Mouse (Mus musculus) heart, adult 8-10 months (tissue): ENCODE measurements at regions not wholly inside any gene's neighbourhood (a gene's known extent, or its start where the extent isn't known, plus 50 kb on each side); places are given as distances from the start of the nearest gene placed in this dataset.

ENCODE experiments used
- DNase-seq: peaks from one replicate; pipeline ENCODE4 v3.0.0; 2022; ENCODE audit warnings: low spot score

DNA sequence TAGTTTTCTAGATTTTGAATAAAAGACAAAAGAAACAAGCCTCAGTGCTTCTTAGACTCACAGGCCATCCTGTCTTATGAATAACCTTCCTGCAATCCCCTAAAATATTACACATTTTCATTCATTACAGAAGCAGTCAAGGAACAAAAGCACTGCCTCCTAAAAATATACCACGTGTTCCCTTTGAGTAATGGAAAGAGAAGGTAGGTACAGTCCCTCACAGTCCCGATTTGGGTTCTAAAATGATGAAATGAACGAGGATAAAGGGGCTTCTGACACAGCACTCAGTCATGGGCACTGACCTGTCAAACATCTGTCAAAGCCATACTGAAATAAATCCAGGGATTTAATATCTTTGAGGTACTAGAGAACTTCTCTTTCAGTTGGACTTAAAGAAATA is 159.9 kb downstream of the AW209491 start:
- no peak for DNase-seq

DNA sequence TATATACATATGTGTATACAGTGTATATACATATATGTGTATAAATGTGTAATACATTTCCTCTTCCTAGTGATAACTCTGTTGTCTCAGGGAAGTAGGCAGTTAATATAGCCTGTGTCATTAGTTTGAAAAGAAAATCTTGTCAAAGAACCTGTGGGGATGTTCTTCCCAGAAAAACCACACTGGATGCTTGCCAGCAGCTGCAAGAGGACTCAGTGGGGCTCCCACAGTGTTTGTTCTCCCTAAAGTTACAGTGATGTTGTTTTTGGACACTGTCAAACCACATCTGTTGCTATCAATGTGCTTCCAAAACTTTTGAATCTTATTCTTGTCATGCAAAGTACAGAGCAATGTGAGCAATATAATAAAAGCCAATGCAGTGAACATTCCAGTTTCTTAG is 170.3 kb downstream of the AW209491 start:
- peak; percentile 42 for DNase-seq

DNA sequence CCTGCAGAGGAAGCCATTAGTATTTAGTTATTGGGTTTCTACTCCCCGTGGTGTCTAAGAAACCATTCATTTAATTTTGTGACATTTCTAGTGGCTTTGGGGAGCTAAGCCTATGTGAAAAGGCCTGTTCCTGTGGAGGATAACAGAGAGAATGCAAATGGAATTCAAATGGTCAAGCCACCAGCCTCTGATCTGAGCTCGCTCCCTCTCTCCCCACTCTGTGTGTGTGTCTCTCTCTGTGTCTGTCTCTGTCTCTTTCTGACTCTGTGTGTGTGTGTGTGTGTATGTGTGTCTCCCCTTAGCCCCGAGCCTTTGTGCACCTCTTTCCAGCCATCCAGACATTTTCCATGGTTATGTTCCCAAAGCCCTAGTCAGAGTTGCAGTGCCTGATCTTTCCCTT is 171.1 kb downstream of the AW209491 start:
- no peak for DNase-seq

DNA sequence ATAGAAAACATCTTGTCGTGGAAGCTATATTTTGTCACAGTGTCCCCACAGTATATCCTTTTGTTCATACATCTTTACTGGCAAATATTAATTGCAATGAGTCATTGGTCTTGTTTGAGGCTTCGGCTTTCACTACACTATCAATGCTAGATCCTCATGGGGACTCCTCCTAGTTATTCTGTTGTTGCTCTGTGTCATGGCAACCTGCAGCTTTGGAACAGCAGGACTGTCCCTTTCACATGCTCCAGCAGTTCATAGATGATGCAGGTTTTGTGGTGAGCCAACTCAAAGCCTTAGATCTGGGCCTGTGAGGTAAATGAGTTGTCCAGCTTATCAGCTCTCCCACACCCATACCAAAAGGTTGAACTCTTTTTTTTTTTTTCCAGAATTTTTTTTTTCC is 172.4 kb downstream of the AW209491 start:
- peak; percentile 16 for DNase-seq

DNA sequence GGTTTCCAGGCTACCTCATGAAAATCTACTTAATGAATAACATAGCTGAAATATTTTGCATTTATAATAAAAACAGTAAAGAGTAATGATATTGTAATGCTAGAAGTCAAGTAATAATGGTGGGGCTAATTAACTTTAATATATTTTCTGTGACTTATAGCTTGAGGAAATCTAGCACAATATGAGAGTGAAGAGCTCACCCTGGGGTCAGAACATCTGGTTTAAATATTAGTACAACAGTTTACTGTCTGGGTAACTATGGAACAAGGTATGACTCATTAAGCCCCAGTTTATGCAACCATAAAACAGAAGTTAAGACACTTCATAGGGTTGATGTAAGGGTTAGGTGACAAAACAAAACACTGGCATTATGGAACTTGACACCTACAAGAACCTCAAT is 205.4 kb downstream of the AW209491 start:
- DNase-seq, result no peak
